Mouse (Mus musculus): ENCODE measurements around the gene Tmem167. TPM values are rescaled to one million over a fixed set of nuclear protein-coding genes. Genes with fewer than 3 reads are reported as not detected.

The Tmem167 gene
- polyA plus RNA-seq, 1 experiment from 2014 or later, result 33.5 TPM

GRCm38 (mm10) chr13:90186694-90187093 is 97.8 kb downstream of the Tmem167 start:
- Histone ChIP-seq H3K9me3 (replicated peaks) (no peaks in the 10 kb centered on the region), H3K27me3 (no peaks in the 10 kb centered on the region), H3K4me1 (replicated peaks) (no peaks in the 10 kb centered on the region), H3K36me3 (no peaks in the 10 kb centered on the region), H3K4me2 (no peak overlapping the region), H3K9ac (no peak overlapping the region), H3K27ac (no peak overlapping the region), H3K4me3 (no peak overlapping the region)
- WGBS, result 73% methylated on average over 2 of the region's 2 CpGs
- no peak for ATAC-seq (replicated peaks; ENCODE audit: insufficient number of reproducible peaks, insufficient read depth, low FRiP score, low read depth)

GRCm38 (mm10) chr13:90188021-90188420 is 99.1 kb downstream of the Tmem167 start:
- H3K4me1 ChIP-seq (replicated peaks), result no peaks in the 10 kb centered on the region
- WGBS, result 60% methylated on average over 1 of the region's 1 CpGs
- no peak overlapping the region for H3K9ac ChIP-seq
- H3K4me2 ChIP-seq, result no peak overlapping the region
- H3K4me3 ChIP-seq, result no peak overlapping the region
- no peaks in the 10 kb centered on the region for H3K27me3 ChIP-seq
- H3K36me3 ChIP-seq, result no peaks in the 10 kb centered on the region
- no peaks in the 10 kb centered on the region for H3K9me3 ChIP-seq (replicated peaks)
- H3K27ac ChIP-seq, result no peak overlapping the region
- ATAC-seq (replicated peaks; ENCODE audit: insufficient number of reproducible peaks, insufficient read depth, low FRiP score, low read depth), result no peak

GRCm38 (mm10) chr13:90191794-90192193 is 102.9 kb downstream of the Tmem167 start:
- Histone ChIP-seq H3K9ac (no peak overlapping the region), H3K4me3 (no peak overlapping the region), H3K27me3 (no peaks in the 10 kb centered on the region), H3K27ac (no peak overlapping the region), H3K36me3 (no peaks in the 10 kb centered on the region), H3K4me2 (no peak overlapping the region), H3K4me1 (replicated peaks) (no peaks in the 10 kb centered on the region), H3K9me3 (replicated peaks) (no peaks in the 10 kb centered on the region)
- WGBS, result 63% methylated on average over 6 of the region's 6 CpGs
- no peak for ATAC-seq (replicated peaks; ENCODE audit: insufficient number of reproducible peaks, insufficient read depth, low FRiP score, low read depth)

Other genes with a start within 250 kb of the Tmem167 start
- gene Xrcc4, start 485 bp downstream of the Tmem167 start, polyA plus RNA-seq (2015; fragmentation: Nextera tagmentation; extraction: Ambion mirVana), result 16.2 and 19.4 TPM in 2 replicates

All from heart, embryonic 15.5 days (tissue).